ENCODE assay signal across 8 mouse cellular contexts in genomic region chr8:45381075-45381962, GRCm38 (mm10). TPM values are rescaled to one million over a fixed set of nuclear protein-coding genes. Genes with fewer than 3 reads are reported as not detected.
A peak's percentile ranks its signal among the peaks of the same experiment; 100 is the strongest.
DNase-seq lines count a peak whose midpoint lies in the region; ATAC-seq lines count a peak whose summit lies in the region.

No protein-coding gene starts in this region.

- H3K9me3 ChIP-seq in lung, embryonic 16.5 days (ENCODE audit: control insufficient read depth, low read length): no peaks in the 10 kb centered on the region
- H3K9me3 ChIP-seq in forebrain, embryonic 12.5 days: no peaks in the 10 kb centered on the region
- H3K9me3 ChIP-seq in limb, embryonic 13.5 days: no peaks in the 10 kb centered on the region
- H3K9me3 ChIP-seq in stomach, embryonic 14.5 days (ENCODE audit: control insufficient read depth, low read depth, low read length): no peaks in the 10 kb centered on the region

- H3K9ac ChIP-seq in lung, embryonic 16.5 days (ENCODE audit: low read length): peak overlapping the region; percentile 55
- peak overlapping the region; percentile 56 for H3K9ac ChIP-seq in forebrain, embryonic 12.5 days
- peak overlapping the region; percentile 66 for H3K9ac ChIP-seq in limb, embryonic 13.5 days
- peak overlapping the region; percentile 33; the same call in 1 of the 2 replicates for H3K9ac ChIP-seq in stomach, embryonic 14.5 days (replicated peaks; ENCODE audit: low read depth, low read length)

- H3K4me3 ChIP-seq in lung, embryonic 16.5 days (ENCODE audit: low read length): peak overlapping the region; percentile 40
- H3K4me3 ChIP-seq in forebrain, embryonic 12.5 days (replicated peaks): peak overlapping the region; percentile 38
- H3K4me3 ChIP-seq in limb, embryonic 13.5 days: peak overlapping the region; percentile 44
- peak overlapping the region; percentile 32 for H3K4me3 ChIP-seq in stomach, embryonic 14.5 days (ENCODE audit: low read depth, low read length)

- 2% methylated on average over 38 of the region's 38 CpGs for WGBS in lung, embryonic 16.5 days
- WGBS in forebrain, embryonic 12.5 days: 2% methylated on average over 38 of the region's 38 CpGs
- WGBS in limb, embryonic 13.5 days: 1% methylated on average over 38 of the region's 38 CpGs
- 4% methylated on average over 38 of the region's 38 CpGs for WGBS in stomach, embryonic 14.5 days

- peaks cover 9% of the 10 kb centered on the region for H3K4me1 ChIP-seq in lung, embryonic 16.5 days (replicated peaks; ENCODE audit: control insufficient read depth, insufficient read depth, low read length)
- H3K4me1 ChIP-seq in forebrain, embryonic 12.5 days: peaks cover 16% of the 10 kb centered on the region
- H3K4me1 ChIP-seq in limb, embryonic 13.5 days: peaks cover 14% of the 10 kb centered on the region
- peaks cover 9% of the 10 kb centered on the region; the same call in 1 of the 2 replicates for H3K4me1 ChIP-seq in stomach, embryonic 14.5 days (ENCODE audit: control insufficient read depth, insufficient read depth, low read length)

- DNase-seq in lung, postnatal 14 days: no peak
- DNase-seq in frontal cortex, postnatal 14 days (ENCODE audit: low spot score in 2 of 2): no peak
- DNase-seq in urinary bladder, postnatal 14 days (ENCODE audit: low spot score): no peak
- DNase-seq in gastrocnemius, postnatal 4 days (ENCODE audit: low spot score in 2 of 2): no peak

- no peak overlapping the region for H3K27ac ChIP-seq in lung, embryonic 16.5 days (ENCODE audit: low read length)
- no peak overlapping the region for H3K27ac ChIP-seq in forebrain, embryonic 12.5 days
- no peak overlapping the region for H3K27ac ChIP-seq in limb, embryonic 13.5 days
- H3K27ac ChIP-seq in stomach, embryonic 14.5 days (ENCODE audit: low read length): no peak overlapping the region

- H3K27me3 ChIP-seq in lung, embryonic 16.5 days (ENCODE audit: control insufficient read depth, insufficient read depth, low read depth, low read length): peaks cover 9% of the 10 kb centered on the region
- peaks cover 13% of the 10 kb centered on the region for H3K27me3 ChIP-seq in forebrain, embryonic 12.5 days
- peaks cover 26% of the 10 kb centered on the region for H3K27me3 ChIP-seq in limb, embryonic 13.5 days
- peaks cover 5% of the 10 kb centered on the region; the same call in 1 of the 2 replicates for H3K27me3 ChIP-seq in stomach, embryonic 14.5 days (ENCODE audit: control insufficient read depth, insufficient read depth, low read length)

- ATAC-seq in lung, embryonic 16.5 days (ENCODE audit: low read depth): peak; percentile 28; the same call in 1 of the 2 replicates
- ATAC-seq in forebrain, embryonic 12.5 days (ENCODE audit: low FRiP score): peak; percentile 57; the same call in 1 of the 2 replicates
- peak; percentile 40; the same call in 1 of the 2 replicates for ATAC-seq in limb, embryonic 13.5 days (ENCODE audit: low FRiP score, low read depth)
- peak; percentile 42; the same call in 1 of the 2 replicates for ATAC-seq in stomach, embryonic 14.5 days (ENCODE audit: insufficient number of reproducible peaks, insufficient read depth, low FRiP score, low read depth)

- H3K36me3 ChIP-seq in lung, embryonic 16.5 days (ENCODE audit: control insufficient read depth, insufficient read depth, low read length): no peaks in the 10 kb centered on the region
- no peaks in the 10 kb centered on the region for H3K36me3 ChIP-seq in forebrain, embryonic 12.5 days (replicated peaks)
- no peaks in the 10 kb centered on the region for H3K36me3 ChIP-seq in limb, embryonic 13.5 days
- H3K36me3 ChIP-seq in stomach, embryonic 14.5 days (ENCODE audit: control insufficient read depth, insufficient read depth, low read length): no peaks in the 10 kb centered on the region

- peak overlapping the region; percentile 66 for H3K4me2 ChIP-seq in lung, embryonic 16.5 days (ENCODE audit: low read depth, low read length)
- peak overlapping the region; percentile 85 for H3K4me2 ChIP-seq in forebrain, embryonic 12.5 days
- H3K4me2 ChIP-seq in limb, embryonic 13.5 days (replicated peaks): peak overlapping the region; percentile 80
- H3K4me2 ChIP-seq in stomach, embryonic 14.5 days (replicated peaks; ENCODE audit: low read depth, low read length): peak overlapping the region; percentile 85

RNA-seq across cellular contexts. Expression of gene Fam149a, which starts 0.8 kb away (rescaled TPM):
- polyA plus RNA-seq in lung, embryonic 16.5 days (2015; fragmentation: Nextera tagmentation; extraction: Ambion mirVana): 8.7 and 9.8 TPM in 2 replicates
- 5.7 and 7.4 TPM in 2 replicates for polyA plus RNA-seq in forebrain, embryonic 12.5 days (2016; fragmentation: Nextera tagmentation; extraction: Ambion mirVana)
- polyA plus RNA-seq in limb, embryonic 13.5 days (2015; fragmentation: Nextera tagmentation; extraction: Ambion mirVana): 10.9 and 12.1 TPM in 2 replicates
- polyA plus RNA-seq in stomach, embryonic 14.5 days (2014; fragmentation: Nextera tagmentation; extraction: Ambion mirVana): 28.6 and 29.7 TPM in 2 replicates
- total RNA-seq in gastrocnemius, postnatal 4 days (2021): 1 to 10 TPM; 9.1 to 9.3 TPM

RNA-seq across cellular contexts. Expression of gene Tlr3, which starts 29.6 kb away (rescaled TPM):
- 2.7 and 4.7 TPM in 2 replicates for polyA plus RNA-seq in lung, embryonic 16.5 days (2015; fragmentation: Nextera tagmentation; extraction: Ambion mirVana)
- 1.1 and 1.6 TPM in 2 replicates for polyA plus RNA-seq in forebrain, embryonic 12.5 days (2016; fragmentation: Nextera tagmentation; extraction: Ambion mirVana)
- 0.66 and 1.4 TPM in 2 replicates for polyA plus RNA-seq in limb, embryonic 13.5 days (2015; fragmentation: Nextera tagmentation; extraction: Ambion mirVana)
- 3.6 and 4.9 TPM in 2 replicates for polyA plus RNA-seq in stomach, embryonic 14.5 days (2014; fragmentation: Nextera tagmentation; extraction: Ambion mirVana)
- 1 to 10 TPM; 3.7 to 3.8 TPM for total RNA-seq in gastrocnemius, postnatal 4 days (2021)

RNA-seq across cellular contexts. Expression of gene Cyp4v3, which starts 48.3 kb away (rescaled TPM):
- polyA plus RNA-seq in lung, embryonic 16.5 days (2015; fragmentation: Nextera tagmentation; extraction: Ambion mirVana): 1.4 and 1.9 TPM in 2 replicates
- polyA plus RNA-seq in forebrain, embryonic 12.5 days (2016; fragmentation: Nextera tagmentation; extraction: Ambion mirVana): 1.00 and 1.2 TPM in 2 replicates
- polyA plus RNA-seq in limb, embryonic 13.5 days (2015; fragmentation: Nextera tagmentation; extraction: Ambion mirVana): 1.5 and 1.6 TPM in 2 replicates
- 3.3 and 4.1 TPM in 2 replicates for polyA plus RNA-seq in stomach, embryonic 14.5 days (2014; fragmentation: Nextera tagmentation; extraction: Ambion mirVana)
- 1 to 10 TPM; 1.3 to 1.6 TPM for total RNA-seq in gastrocnemius, postnatal 4 days (2021)
